Mouse (Mus musculus) heart, embryonic 12.5 days (tissue): ENCODE results near the gene Doc2a. TPM values are rescaled to one million over a fixed set of nuclear protein-coding genes. Genes with fewer than 3 reads are reported as not detected.
A peak's percentile ranks its signal among the peaks of the same experiment; 100 is the strongest.

Experiments
- ATAC-seq: fragments of 200-750 bp; cut with Nextera tagmentation; 2 replicates; pipeline ENCODE4 v1.8.0; 2017; ENCODE audit warnings: moderate TSS enrichment, moderate library complexity; ENCODE audit not compliant: insufficient number of reproducible peaks, low FRiP score
- H3K27ac ChIP-seq: fragments of 300-500 bp; sonication (generic); 2 replicates; pipeline ENCODE4 v1.5.1; 2016; ENCODE audit warnings: mild to moderate bottlenecking, moderate library complexity; ENCODE audit not compliant: poor library complexity, severe bottlenecking
- H3K27me3 ChIP-seq: fragments of 300-500 bp; sonication (generic); replicated peaks from 2 replicates; pipeline ENCODE4 v1.6.1; 2016; ENCODE audit warnings: mild to moderate bottlenecking, moderate library complexity
- H3K36me3 ChIP-seq: fragments of 300-500 bp; sonication (generic); 2 replicates; pipeline ENCODE4 v1.6.1; 2016; ENCODE audit warnings: mild to moderate bottlenecking, moderate library complexity
- H3K4me1 ChIP-seq: fragments of 300-500 bp; sonication (generic); replicated peaks from 2 replicates; pipeline ENCODE4 v1.6.1; 2016; ENCODE audit warnings: mild to moderate bottlenecking
- H3K4me2 ChIP-seq: fragments of 300-500 bp; sonication (generic); 2 replicates; pipeline ENCODE4 v1.6.1; 2016; ENCODE audit warnings: mild to moderate bottlenecking, moderate library complexity
- H3K4me3 ChIP-seq: fragments of 300-500 bp; sonication (generic); 2 replicates; pipeline ENCODE4 v1.5.1; 2016; ENCODE audit warnings: mild to moderate bottlenecking
- H3K9ac ChIP-seq: fragments of 300-500 bp; sonication (generic); 2 replicates; pipeline ENCODE4 v1.6.1; 2016; ENCODE audit warnings: mild to moderate bottlenecking, moderate library complexity
- H3K9me3 ChIP-seq: fragments of 300-500 bp; sonication (generic); replicated peaks from 2 replicates; pipeline ENCODE4 v1.6.1; 2016; ENCODE audit warnings: mild to moderate bottlenecking, moderate library complexity
- WGBS: fragments of 180-500 bp; shearing (Covaris S2); methylation state at CpG from one replicate; pipeline ENCODE4 v1.1.7; 2016; 5-methylcytosine and 5-hydroxymethylcytosine counted together
- polyA plus RNA-seq: library from polyadenylated mRNA; unstranded; fragments of >200 nt; fragmentation: Nextera tagmentation; extraction: Ambion mirVana; gene quantifications from 2 replicates; pipeline ENCODE4 v1.2.1, GENCODE M21; 2016

The Doc2a gene
- polyA plus RNA-seq, 1 experiment from 2014 or later = not detected

DNA sequence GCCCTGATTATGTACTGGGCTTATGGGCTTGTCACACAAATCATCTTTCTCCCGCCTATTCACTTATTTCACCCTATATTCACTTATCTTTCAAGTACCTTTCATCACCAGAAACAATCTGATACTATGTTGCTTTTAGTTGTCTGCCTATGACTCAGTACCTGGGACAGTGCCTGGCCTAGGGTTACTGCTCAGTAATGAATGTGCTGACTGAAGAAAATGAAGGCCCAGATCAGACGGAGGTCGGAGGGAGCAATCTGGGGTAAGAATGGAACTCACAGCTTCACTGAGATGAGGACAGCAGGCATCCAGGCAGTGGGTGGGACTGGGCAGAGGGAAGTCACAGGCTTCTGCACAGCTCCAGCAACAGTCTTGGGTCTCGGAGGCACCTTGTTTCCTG, 39.8 kb upstream of the Doc2a start:
- peak overlapping the region; percentile 82 for H3K4me2 ChIP-seq
- 0 out of 2 replicates have a peak, but pooled peaks cover 3% of the 10 kb centered on the region for H3K27me3 ChIP-seq
- H3K9me3 ChIP-seq = no peaks in the 10 kb centered on the region
- no peak for ATAC-seq
- H3K36me3 ChIP-seq = peaks cover 5% of the 10 kb centered on the region; the same call in 1 of the 2 replicates
- H3K4me3 ChIP-seq = no peak overlapping the region
- H3K4me1 ChIP-seq = peaks cover 29% of the 10 kb centered on the region
- H3K27ac ChIP-seq = no peak overlapping the region
- 56% methylated on average over 4 of the region's 4 CpGs for WGBS
- H3K9ac ChIP-seq = no peak overlapping the region; the same call in 1 of the 2 replicates

- H3K4me1 ChIP-seq = peaks cover 29% of the 10 kb centered on the region
- peak overlapping the region; percentile 58 for H3K4me3 ChIP-seq
- peaks cover 5% of the 10 kb centered on the region; the same call in 1 of the 2 replicates for H3K36me3 ChIP-seq
- peak overlapping the region; percentile 83 for H3K27ac ChIP-seq
- H3K4me2 ChIP-seq = peak overlapping the region; percentile 82
- peak; percentile 91 for ATAC-seq
- 0 out of 2 replicates have a peak, but pooled peaks cover 8% of the 10 kb centered on the region for H3K27me3 ChIP-seq
- H3K9me3 ChIP-seq = no peaks in the 10 kb centered on the region
- WGBS = under 1% methylated on average over 42 of the region's 43 CpGs
- H3K9ac ChIP-seq = peak overlapping the region; percentile 84
Observed at GRCm38 (mm10) chr7:126808703-126809455, 38.3 kb upstream of the Doc2a start.

GRCm38 (mm10) chr7:126809723-126810369, 37.4 kb upstream of the Doc2a start:
- 38% methylated on average over 5 of the region's 5 CpGs for WGBS
- Histone ChIP-seq H3K27me3 (0 out of 2 replicates have a peak, but pooled peaks cover 8% of the 10 kb centered on the region), H3K9ac (peak overlapping the region; percentile 84; the same call in 1 of the 2 replicates), H3K4me1 (peaks cover 29% of the 10 kb centered on the region), H3K4me2 (peak overlapping the region; percentile 82), H3K9me3 (no peaks in the 10 kb centered on the region), H3K27ac (peak overlapping the region; percentile 83), H3K36me3 (0 out of 2 replicates have a peak, but pooled peaks cover 5% of the 10 kb centered on the region), H3K4me3 (no peak overlapping the region)
- ATAC-seq = no peak

DNA sequence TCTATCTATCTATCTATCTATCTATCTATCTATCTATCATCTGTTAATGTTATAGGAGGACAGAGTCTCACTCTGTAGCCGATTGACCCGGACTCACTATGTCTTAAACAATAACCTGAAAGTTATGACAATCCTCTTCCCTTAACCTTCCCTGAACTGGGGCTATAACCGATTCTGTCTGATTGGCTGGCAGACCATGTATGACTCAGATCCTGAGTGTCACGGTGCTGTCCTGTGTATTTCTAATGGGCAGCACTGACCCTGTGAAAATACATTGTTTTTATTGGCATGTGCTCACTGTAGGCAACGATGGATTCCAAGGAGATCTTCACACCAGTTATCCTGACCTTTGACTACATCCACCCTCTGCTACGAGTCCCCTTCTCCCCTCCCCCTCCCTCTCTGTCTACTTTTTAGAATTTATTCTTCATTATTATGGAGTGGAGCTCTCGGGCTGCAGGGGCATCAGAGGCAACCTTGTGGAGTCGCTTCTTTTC, 31.4 kb upstream of the Doc2a start:
- Histone ChIP-seq H3K27me3 (0 out of 2 replicates have a peak, but pooled peaks cover 8% of the 10 kb centered on the region), H3K4me1 (no peaks in the 10 kb centered on the region), H3K27ac (no peak overlapping the region), H3K4me3 (no peak overlapping the region), H3K4me2 (no peak overlapping the region), H3K9me3 (no peaks in the 10 kb centered on the region), H3K36me3 (no peaks in the 10 kb centered on the region), H3K9ac (no peak overlapping the region)
- WGBS = 64% methylated on average over 8 of the region's 8 CpGs
- no peak for ATAC-seq

- H3K9ac ChIP-seq = no peak overlapping the region
- H3K4me3 ChIP-seq = no peak overlapping the region
- H3K27me3 ChIP-seq = 0 out of 2 replicates have a peak, but pooled peaks cover 8% of the 10 kb centered on the region
- H3K9me3 ChIP-seq = no peaks in the 10 kb centered on the region
- no peak for ATAC-seq
- 80% methylated on average over 8 of the region's 8 CpGs for WGBS
- no peak overlapping the region for H3K4me2 ChIP-seq
- no peaks in the 10 kb centered on the region for H3K36me3 ChIP-seq
- H3K27ac ChIP-seq = no peak overlapping the region
- H3K4me1 ChIP-seq = no peaks in the 10 kb centered on the region
Observed at GRCm38 (mm10) chr7:126816494-126816893, 30.7 kb upstream of the Doc2a start.

GRCm38 (mm10) chr7:126817595-126817994, 29.6 kb upstream of the Doc2a start:
- no peak overlapping the region for H3K4me2 ChIP-seq
- no peaks in the 10 kb centered on the region for H3K36me3 ChIP-seq
- H3K4me3 ChIP-seq = no peak overlapping the region
- 77% methylated on average over 7 of the region's 7 CpGs for WGBS
- no peak overlapping the region for H3K27ac ChIP-seq
- H3K9ac ChIP-seq = no peak overlapping the region
- no peaks in the 10 kb centered on the region for H3K9me3 ChIP-seq
- ATAC-seq = no peak
- H3K27me3 ChIP-seq = peaks cover 8% of the 10 kb centered on the region
- H3K4me1 ChIP-seq = 0 out of 2 replicates have a peak, but pooled peaks cover 6% of the 10 kb centered on the region

DNA sequence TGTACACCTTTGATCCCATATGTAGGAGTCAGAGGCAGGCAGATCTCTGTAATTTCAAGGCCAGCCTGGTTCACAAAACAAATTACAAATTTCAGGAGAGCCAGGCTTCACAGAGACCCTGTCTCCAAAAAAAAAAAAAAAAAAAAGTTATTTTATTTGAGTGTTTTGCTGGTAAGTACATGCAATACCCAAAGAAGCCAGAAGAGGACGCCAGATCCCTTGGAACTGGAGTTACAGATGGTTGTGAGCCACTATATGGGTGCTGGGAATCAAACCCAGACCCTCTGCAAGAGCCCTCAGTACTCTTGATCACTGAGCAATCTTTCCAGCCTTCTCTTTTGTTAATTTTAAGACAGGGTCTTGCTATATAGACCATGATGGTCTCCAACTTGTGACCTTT, 28.4 kb upstream of the Doc2a start:
- no peak for ATAC-seq
- H3K27ac ChIP-seq = no peak overlapping the region
- H3K36me3 ChIP-seq = no peaks in the 10 kb centered on the region
- no peak overlapping the region for H3K4me3 ChIP-seq
- H3K9ac ChIP-seq = no peak overlapping the region
- peaks cover 15% of the 10 kb centered on the region for H3K4me1 ChIP-seq
- peaks cover 17% of the 10 kb centered on the region for H3K27me3 ChIP-seq
- H3K4me2 ChIP-seq = no peak overlapping the region
- 33% methylated on average over 1 of the region's 1 CpGs for WGBS
- H3K9me3 ChIP-seq = no peaks in the 10 kb centered on the region

DNA sequence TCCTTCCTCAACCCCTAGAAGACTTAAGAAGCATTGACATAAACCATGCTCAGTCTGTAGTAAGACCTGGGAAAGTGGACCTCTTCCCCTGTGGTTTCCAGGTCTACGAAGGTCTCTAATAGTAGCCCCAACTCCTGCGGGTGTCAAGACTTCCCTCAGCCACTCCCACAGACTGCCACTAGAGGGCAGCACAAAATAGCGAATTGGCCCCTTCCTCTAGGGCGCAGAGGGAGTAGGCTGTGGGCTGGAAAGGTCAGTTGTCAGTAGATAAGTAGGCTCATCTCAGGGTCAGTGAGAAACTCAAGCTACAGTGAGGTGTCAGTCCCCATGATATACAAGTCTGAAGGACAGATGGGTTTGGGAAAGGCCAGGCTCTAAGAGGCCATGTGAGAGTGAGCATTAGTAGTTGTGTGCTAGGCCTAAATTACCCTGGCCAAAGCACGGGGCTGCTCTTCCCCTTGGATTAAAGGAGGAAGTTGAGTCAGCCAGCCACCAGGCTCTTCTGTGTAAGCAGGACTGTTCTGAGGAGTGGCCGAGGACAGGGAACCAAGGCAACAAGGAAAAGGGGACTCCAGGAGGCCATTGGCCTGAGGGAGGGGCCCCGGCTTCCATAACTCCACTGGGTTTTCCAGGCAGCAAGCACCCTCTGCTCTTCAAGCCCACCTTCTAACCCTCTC, 25.2 kb upstream of the Doc2a start:
- Histone ChIP-seq H3K4me2 (no peak overlapping the region), H3K36me3 (no peaks in the 10 kb centered on the region), H3K27me3 (peaks cover 45% of the 10 kb centered on the region), H3K9ac (no peak overlapping the region), H3K9me3 (no peaks in the 10 kb centered on the region), H3K27ac (no peak overlapping the region), H3K4me3 (no peak overlapping the region), H3K4me1 (peaks cover 15% of the 10 kb centered on the region)
- ATAC-seq = peak; percentile 43
- WGBS = 19% methylated on average over 7 of the region's 7 CpGs

DNA sequence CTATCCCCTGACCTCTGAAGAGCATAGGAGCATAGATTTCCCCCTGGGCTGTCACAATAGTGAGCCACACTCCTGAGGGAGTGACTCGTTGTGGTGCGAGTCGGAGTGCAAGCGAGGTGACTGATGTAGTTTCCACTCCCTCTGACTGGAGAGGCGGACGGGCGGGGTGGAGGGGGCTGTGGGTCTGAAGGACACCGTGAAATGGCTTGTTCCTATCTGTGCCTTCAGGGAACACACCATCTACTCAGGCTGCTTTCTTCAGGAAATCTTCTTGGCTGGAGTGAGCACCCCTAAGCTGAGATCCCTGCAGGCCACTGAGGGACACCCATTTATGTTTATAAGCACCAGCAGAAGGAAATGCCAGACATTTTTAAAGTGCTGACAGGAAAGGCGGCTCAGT, 24.5 kb upstream of the Doc2a start:
- H3K9me3 ChIP-seq = no peaks in the 10 kb centered on the region
- H3K4me2 ChIP-seq = peak overlapping the region; percentile 64
- H3K27me3 ChIP-seq = peaks cover 53% of the 10 kb centered on the region
- H3K9ac ChIP-seq = 0 out of 2 replicates have a peak overlapping the region, but pooled peaks have one; percentile 2
- peaks cover 15% of the 10 kb centered on the region for H3K4me1 ChIP-seq
- no peak overlapping the region for H3K27ac ChIP-seq
- no peaks in the 10 kb centered on the region for H3K36me3 ChIP-seq
- H3K4me3 ChIP-seq = peak overlapping the region; percentile 33
- ATAC-seq = no peak
- WGBS = 6% methylated on average over 9 of the region's 9 CpGs

DNA sequence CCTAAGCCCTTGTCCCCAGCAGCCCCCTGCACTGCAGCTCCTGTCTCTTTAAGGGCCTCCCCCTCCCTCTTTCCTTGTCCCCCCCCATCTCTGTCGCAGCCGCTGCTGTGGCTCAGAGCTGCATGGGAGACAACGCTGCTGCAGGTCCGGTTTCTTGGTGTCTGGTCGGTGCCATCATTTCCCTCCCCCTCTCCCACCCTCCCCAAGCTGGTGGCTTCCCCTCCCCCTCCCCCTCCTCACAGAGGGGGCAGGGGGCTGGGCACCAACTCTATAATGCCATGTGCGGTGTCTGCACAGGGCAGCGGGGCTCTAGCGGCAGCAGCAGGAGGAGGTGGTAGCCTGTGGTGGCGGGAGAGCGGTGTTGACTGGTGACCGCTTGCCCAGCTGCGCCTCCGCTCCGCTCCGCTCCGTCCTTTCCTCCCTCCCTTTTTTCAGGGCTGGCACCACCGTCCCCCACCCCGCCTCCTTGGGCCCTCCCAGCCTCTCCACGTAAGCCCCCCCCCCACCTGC, 24.0 kb upstream of the Doc2a start:
- no peaks in the 10 kb centered on the region for H3K36me3 ChIP-seq
- 3% methylated on average over 13 of the region's 19 CpGs for WGBS
- no peaks in the 10 kb centered on the region for H3K9me3 ChIP-seq
- no peak for ATAC-seq
- peaks cover 55% of the 10 kb centered on the region for H3K27me3 ChIP-seq
- H3K9ac ChIP-seq = 0 out of 2 replicates have a peak overlapping the region, but pooled peaks have one; percentile 2
- H3K4me3 ChIP-seq = peak overlapping the region; percentile 33
- peak overlapping the region; percentile 64 for H3K4me2 ChIP-seq
- H3K4me1 ChIP-seq = peaks cover 15% of the 10 kb centered on the region
- no peak overlapping the region for H3K27ac ChIP-seq
